Mouse (Mus musculus) thymus, postnatal 36 days (tissue): ENCODE measurements around the gene Ptx3.
"Not testable (repeated sequence)": the region's sequence is repeated elsewhere in the genome, so short reads cannot be mapped to it uniquely, and the experiment has no call there.

ENCODE experiments used
- DNase-seq, 2 experiments: peaks; one replicate each; pipeline ENCODE4 v3.0.0; 2022; ENCODE audit warnings: mixed read lengths in 2 of 2

The Ptx3 gene

DNA sequence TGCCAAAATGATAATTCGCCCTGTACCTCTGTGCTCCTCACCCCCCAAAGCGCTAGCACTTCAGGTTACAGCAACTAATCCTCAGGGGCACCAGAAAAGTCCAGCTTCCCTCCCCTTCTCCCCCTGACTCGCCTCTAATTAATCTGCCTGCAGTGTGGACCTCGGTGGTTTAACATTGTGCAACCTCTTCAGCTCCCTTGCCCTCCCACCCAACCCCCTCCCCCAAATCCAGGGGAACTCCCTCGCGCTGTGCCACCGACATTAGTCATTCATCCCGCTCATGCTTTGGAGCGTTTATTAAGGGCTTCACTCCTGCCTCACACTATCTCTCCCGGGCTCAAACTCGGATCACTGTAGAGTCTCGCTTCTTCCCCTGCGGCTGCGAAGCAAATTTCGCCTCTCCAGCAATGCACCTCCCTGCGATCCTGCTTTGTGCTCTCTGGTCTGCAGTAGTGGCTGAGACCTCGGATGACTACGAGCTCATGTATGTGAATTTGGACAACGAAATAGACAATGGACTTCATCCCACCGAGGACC lies at the start of gene Ptx3:
TSS of gene Ptx3 (plus strand) at position 256 of the 537 bp plus-strand sequence.
- no peak for DNase-seq

DNA sequence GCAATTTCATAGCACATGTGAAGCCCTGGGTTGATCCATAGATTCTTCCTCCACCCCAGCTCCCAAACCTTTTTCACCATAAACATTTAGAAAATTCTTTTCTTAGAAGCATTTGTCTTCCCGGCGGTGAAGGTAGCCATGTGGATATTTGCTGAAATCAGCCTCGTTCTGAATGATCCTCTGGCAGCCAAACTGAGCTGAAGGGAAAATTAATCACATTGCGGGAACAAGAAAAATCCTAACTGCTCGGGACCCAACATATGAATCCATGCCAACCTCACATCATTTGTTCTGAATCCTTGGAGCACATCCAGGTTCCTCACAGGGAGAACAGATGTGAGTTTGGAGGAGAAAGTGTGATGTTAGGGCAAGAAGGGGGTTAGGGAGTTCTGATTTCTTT lies 46.8 kb upstream of the Ptx3 start:
- no peak for DNase-seq

DNA sequence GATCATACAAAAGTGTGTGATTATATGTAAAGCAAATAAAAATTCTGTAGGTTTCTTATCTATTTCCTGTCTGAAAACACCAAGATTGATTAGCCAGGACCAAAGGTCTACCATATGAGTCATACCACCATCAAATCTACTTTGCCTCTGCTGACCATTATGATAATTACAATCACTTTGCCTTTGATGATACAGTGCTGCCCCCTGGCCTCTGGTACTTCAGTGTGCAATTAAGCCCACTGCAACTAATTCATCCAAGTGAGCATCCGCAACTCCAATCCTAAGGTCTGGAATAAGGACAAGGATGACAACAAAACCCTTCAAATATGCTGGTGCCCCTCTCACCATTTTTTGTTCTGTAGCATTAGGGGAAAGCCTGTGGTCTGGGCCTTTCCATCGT lies 40.1 kb upstream of the Ptx3 start:
- no peak for DNase-seq

DNA sequence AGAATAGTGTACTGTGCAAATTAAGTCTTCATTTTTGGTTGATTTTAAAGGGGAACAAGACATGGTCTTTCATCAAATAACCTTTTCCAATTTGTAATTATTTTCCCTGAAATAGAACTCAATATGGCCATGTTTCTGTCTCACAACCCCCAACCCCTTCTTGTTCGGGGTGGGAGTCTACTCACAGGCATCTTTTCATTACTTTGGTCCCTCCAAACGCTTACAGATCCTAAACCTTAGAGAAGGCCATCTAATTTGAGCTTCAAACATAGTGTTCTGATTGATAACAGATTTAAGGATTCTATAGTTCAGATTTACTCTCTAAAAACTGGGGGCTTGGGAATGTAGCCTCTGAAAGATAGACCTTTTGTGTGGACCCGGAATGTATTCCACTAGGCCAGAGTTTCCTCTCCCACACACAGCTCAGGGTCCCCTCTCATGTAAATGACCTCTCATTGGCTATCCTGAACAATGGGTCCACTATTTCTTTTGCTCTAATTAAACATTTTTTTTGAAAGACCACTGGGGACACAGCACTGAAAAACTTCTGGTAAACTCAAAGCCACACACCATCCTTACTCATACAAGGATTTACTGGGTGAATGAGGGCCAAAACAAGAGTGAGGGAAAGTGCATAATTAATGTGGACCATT lies 25.7 kb upstream of the Ptx3 start:
- no peak for DNase-seq

DNA sequence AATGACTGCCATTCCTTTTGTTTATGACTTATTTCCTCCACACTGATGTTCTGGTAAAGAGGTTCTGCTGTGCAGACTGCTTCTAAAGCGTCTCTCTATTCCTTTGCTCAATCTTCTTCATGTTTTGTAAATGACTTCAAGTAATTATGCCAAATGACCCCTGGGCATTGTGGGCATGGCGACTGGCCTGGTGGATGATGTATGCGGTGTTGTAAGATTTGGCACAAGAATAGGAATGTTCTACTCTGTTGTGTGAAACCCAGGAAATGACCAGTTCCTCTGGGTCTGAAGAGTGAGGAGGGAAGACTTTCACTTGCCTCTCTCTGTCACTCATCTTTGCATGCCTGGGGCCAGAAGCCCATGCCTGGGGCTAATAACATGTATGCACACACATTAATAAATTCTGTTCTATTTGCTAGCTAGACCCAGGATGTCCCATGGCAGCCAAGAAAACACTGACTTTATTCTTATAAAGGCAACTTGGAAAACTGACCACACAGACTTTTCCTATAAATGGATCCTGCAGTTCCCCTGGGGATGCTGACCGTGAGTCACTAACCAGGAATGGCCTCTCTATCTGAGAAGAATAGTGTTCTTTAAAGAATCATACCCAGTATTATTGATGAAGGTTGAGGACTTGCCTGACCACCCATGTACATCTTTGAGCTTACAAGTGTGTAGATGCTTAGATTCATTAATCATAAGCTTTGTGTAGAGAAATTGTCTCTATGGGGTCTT lies 10.7 kb upstream of the Ptx3 start:
- no peak for DNase-seq

DNA sequence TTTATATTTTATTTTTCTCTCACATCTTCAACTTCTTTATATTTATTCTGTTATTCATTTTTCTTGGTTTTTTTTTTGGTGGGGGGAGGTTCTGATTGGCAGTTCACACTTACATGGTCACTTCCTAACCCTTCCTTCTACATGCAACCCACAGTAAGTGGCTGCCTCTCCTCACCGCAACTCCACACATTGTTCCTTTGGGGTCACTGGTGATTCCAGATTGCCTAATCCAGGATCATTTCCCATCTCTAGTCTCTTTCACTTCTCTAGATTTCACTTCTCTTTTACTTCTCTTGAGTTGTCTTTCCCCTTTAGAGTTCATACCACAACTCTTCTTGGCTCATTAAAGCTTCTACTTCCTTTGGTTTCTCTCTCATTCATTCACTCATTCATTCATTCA lies 6.2 kb upstream of the Ptx3 start:
- no peak for DNase-seq

DNA sequence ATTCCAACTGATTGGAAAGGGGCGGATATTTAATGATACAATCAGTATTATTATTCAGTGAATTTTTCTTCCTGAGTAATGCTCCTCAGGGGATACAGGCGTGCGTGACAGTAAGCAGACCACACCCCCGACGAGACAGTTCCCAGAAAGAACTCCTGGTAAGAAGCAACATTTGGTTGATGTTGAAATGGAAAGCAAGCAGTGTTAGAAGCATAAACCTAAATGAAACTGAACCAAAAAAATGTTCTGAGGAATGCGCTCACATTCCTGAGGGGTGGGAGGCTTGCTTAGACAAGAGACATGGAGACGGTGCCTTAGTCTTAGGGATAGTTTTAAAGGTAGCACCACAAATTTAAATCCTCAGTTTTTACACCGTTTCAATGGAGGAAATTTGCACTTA lies 4.0 kb upstream of the Ptx3 start:
- DNase-seq: no peak

DNA sequence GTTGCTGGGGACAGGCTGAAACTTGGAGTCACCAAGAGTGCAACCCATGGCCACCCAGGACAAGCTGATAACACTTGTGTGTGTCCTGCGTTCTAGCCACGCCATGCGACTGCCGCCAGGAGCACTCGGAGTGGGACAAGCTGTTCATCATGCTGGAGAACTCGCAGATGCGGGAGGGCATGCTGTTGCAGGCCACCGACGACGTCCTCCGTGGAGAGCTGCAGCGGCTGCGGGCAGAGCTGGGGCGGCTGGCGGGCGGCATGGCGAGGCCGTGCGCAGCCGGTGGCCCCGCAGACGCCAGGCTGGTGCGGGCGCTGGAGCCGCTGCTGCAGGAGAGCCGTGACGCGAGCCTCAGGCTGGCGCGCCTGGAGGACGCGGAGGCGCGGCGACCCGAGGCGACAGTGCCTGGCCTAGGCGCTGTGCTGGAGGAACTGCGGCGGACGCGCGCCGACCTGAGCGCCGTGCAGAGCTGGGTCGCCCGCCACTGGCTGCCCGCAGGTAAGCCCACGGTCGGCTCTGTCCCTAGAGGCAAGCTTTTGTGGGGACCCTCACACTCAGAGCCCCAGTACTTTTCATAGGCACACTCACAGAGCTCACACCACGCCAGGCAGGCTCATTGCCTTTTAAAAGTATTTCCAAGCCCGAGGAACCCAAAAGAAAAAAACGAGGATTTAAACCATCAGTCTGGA lies 988 bp downstream of the Ptx3 start:
- DNase-seq: no peak

DNA sequence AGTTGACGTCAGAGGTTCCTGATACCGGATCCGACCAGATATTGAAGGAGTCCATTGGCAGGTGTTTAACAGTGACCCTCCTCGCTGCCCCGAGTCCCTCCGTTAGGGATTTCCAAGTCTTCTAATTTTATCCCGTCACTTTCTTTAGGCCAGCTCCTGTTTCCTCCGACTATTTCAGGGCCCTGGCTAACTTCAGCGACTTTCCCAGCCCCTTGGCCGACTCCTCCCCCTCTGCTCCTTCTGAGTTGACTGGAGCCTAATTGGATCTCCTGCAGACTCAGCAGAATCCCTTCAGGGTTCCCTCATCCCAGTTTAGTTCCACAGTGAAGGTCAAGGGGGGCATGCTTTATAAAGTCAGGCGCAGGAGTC lies 1.5 kb downstream of the Ptx3 start:
- DNase-seq: no peak

DNA sequence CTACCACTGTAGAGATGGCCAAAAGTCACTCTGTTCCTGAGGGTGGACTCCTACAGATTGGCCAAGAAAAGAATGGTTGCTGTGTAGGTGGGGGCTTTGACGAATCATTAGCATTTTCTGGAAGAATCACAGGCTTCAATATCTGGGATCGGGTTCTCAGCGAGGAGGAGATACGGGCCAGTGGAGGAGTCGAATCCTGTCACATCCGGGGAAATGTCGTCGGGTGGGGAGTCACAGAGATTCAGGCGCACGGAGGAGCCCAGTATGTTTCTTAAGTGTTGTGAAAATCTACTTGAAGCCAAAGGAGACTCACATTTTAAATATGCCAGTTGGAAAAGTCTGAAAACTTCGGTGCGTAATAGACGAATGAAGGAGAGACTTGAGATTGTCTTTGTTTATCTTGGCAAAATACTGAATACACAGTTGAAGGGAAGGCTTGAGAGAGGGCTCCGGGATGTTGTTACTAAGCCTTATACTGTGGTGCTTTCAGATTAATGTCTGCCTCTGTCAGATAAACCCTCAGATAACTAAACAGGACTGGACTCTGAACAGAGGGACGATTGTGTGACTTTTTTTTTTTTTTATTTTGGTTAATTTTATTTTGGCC lies 5.3 kb downstream of the Ptx3 start:
- DNase-seq: no peak

DNA sequence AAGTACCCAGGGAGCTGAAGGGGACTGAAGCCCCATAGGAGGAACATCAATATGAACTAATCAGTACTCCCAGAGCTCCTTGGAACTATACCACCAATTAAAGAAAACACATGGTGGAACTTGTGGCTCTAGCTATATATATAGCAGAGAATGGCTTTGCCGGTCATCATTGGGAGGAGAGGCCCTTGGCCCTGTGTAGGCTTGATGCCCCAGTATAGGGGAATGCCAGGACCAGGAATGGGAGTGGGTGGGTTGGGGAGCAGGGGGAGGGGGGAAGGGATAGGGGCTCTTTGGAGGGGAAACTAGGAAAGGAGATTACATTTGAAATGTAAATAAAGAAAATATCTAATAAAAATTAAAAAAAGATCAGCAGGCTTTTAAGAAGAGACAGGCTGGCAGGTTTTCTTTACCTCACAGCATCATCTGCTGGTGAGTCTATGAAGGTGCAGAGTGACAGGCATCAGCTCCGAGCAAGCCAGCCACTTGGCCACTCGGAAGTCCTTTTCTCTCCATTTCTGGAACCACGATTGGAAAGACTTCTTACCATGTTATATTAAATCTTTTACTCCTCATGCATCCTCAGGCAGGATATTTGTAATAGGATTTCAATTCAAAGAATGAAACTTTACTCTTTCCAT lies 16.6 kb downstream of the Ptx3 start:
- DNase-seq: not testable (repeated sequence)

DNA sequence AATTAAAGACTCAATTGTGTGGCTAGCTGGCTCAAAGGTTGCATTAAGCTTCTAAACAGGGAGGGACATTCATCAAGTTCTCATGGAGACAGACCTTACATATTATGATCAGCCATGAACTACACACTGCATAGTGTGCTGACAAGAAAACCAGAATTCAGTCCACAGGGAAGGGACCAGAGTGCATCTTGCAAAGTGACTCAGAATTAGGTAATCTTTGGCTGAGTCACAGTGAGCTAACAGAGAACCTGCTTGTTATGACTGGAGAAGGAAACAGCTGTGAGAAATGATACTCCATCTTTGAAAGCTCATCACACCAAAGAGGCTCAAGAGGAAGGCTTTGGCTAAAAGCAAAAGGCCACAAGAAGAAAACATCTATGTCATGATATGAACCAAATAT lies 20.8 kb downstream of the Ptx3 start:
- DNase-seq: no peak

DNA sequence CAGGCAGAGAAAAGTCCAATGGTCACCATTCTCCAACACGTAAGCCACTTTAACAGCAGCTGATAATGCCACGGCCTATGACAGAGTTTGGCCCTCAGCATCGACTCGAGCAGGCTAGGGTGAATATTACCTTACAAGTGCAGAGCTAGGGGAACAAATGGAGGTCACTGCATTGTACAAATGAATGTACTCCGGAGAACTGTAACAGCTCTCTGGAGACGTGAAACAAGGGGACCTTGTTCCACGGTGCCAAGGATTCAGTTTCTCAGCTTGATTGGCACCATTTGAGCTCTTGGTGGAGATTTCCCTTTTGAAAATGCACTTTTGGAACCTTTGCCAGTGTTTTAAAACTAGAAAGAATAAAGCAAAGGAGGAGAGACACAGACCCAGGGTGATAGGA lies 32.1 kb downstream of the Ptx3 start:
- DNase-seq: no peak

DNA sequence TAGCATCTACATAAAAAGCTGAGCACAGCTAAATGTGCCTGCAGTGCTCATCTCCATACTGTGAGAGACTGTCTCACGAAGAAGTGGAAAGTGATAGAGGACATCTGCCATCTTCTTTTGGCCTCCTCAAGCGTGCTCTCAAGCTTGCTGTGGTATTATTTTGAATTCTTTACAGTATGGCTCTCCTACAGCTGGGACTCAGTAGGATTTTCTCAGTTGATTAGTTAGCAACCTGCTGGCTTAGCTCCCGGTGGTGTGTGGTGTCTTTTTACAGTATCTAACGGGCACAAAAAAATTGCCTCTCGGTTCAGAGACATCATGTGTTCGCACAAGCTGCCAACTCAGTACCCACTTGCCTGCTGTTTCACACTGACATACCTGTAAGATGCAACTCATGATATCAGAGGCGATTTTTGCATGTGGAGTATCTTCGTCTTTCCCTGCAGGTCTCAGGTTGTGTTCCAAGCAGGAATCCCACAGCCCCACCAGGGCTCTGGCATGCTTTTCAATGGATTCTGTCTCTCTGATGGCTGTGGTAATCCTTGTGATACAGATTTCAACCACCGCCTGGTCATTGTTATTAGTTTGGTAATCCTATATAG lies 34.9 kb downstream of the Ptx3 start:
- no peak for DNase-seq

DNA sequence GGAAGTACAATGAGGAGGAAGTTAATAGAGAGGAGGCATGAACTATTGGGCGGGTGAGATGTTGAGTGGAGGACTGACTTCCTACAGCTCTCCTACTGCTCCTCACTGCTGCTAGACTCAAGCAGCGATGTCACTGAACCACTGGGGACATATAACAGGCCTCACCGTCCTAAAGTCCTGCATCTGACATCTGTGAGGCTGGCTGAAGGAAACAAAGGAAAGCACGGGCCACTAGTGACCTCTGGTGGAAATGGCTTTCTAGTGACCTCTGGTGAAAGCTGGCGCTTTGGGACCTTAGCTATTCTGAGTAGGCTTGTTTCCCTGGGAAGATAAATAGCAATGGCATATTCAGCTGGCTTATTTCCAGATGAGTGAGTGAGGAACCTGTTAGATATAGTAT lies 42.6 kb downstream of the Ptx3 start:
- no peak for DNase-seq

DNA sequence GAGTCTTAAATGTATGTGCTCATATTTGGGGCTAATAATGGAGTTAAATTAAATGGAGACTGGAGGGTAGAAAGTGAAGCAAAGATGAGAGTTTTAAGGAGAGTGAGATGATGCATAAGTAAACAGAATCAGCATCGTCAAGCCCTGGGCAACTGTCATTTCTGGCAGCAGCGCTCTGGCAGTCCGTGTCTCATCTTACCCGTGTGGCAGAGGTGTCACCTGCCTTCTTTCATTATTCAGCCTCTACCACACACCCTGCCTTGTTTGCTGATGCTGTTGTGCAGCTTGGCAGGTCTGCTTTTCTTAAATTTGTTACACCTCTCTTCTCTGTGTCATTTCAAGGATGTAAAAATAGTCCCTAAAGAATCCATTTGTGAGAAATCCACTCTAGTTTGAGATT lies 43.6 kb downstream of the Ptx3 start:
- no peak for DNase-seq
